Mouse (Mus musculus) intestine, embryonic 16.5 days (tissue): ENCODE results near the gene Rpia. TPM values are rescaled to one million over a fixed set of nuclear protein-coding genes. Genes with fewer than 3 reads are reported as not detected.

Source experiments
- ATAC-seq: fragments of 200-750 bp; cut with Nextera tagmentation; 2 replicates; pipeline ENCODE4 v1.8.0; 2017; ENCODE audit warnings: moderate TSS enrichment, moderate library complexity
- H3K27ac ChIP-seq: fragments of 300-500 bp; sonication (generic); 2 replicates; pipeline ENCODE4 v1.5.1; 2014; ENCODE audit warnings: mild to moderate bottlenecking, low read length
- H3K27me3 ChIP-seq: fragments of 300-500 bp; sonication (generic); replicated peaks from 2 replicates; pipeline ENCODE4 v1.6.1; 2014; ENCODE audit warnings: low read length, control low read depth, mixed read lengths; ENCODE audit not compliant: control insufficient read depth, insufficient read depth
- H3K36me3 ChIP-seq: fragments of 300-500 bp; sonication (generic); 2 replicates; pipeline ENCODE4 v1.6.1; 2014; ENCODE audit warnings: low read length, control low read depth; ENCODE audit not compliant: control insufficient read depth, insufficient read depth
- H3K4me1 ChIP-seq: fragments of 300-500 bp; sonication (generic); 2 replicates; pipeline ENCODE4 v1.6.1; 2014; ENCODE audit warnings: low read length, control low read depth, mixed read lengths; ENCODE audit not compliant: control insufficient read depth, insufficient read depth
- H3K4me2 ChIP-seq: fragments of 300-500 bp; sonication (generic); 2 replicates; pipeline ENCODE4 v1.6.1; 2014; ENCODE audit warnings: low read depth, low read length, control low read depth
- H3K4me3 ChIP-seq: fragments of 300-500 bp; sonication (generic); 2 replicates; pipeline ENCODE4 v1.5.1; 2014; ENCODE audit warnings: mild to moderate bottlenecking, low read length
- H3K9ac ChIP-seq: fragments of 300-500 bp; sonication (generic); 2 replicates; pipeline ENCODE4 v1.6.1; 2014; ENCODE audit warnings: low read depth, low read length
- H3K9me3 ChIP-seq: fragments of 300-500 bp; sonication (generic); 2 replicates; pipeline ENCODE4 v1.6.1; 2016; ENCODE audit warnings: low read length, control low read depth; ENCODE audit not compliant: control insufficient read depth
- WGBS: fragments of 180-500 bp; shearing (Covaris S2); extraction: QIAGEN DNeasy Blood & Tissue Kit; methylation state at CpG from one replicate; pipeline ENCODE4 v1.1.7; 2014; 5-methylcytosine and 5-hydroxymethylcytosine counted together
- polyA plus RNA-seq: library from polyadenylated mRNA; unstranded; fragments of >200 nt; fragmentation: Nextera tagmentation; extraction: Ambion mirVana; gene quantifications from 2 replicates; pipeline ENCODE4 v1.2.1, GENCODE M21; 2015

Rpia gene
- 4.1 and 4.7 TPM in 2 replicates for polyA plus RNA-seq

GRCm38 (mm10) chr6:70791824-70792535 lies at the start of gene Rpia:
Gene Rpia, minus strand, starts transcription at chr6:70792232.
- Histone ChIP-seq H3K9ac (peak within 1 kb of the TSS; percentile 81), H3K9me3 (no peaks in the 10 kb centered on the region), H3K27ac (peak within 1 kb of the TSS; percentile 83), H3K27me3 (no peaks in the 10 kb centered on the region), H3K36me3 (0 out of 2 replicates have a peak, but pooled peaks cover 2% of the 10 kb centered on the region), H3K4me1 (peaks cover 27% of the 10 kb centered on the region), H3K4me3 (peak within 1 kb of the TSS; percentile 73), H3K4me2 (peak within 1 kb of the TSS; percentile 67)
- under 1% methylated on average over 62 of the region's 62 CpGs for WGBS
- peak; percentile 95 for ATAC-seq

- ATAC-seq: no peak
- WGBS: 62% methylated on average over 5 of the region's 5 CpGs
- H3K36me3 ChIP-seq: no peaks in the 10 kb centered on the region
- H3K9me3 ChIP-seq: no peaks in the 10 kb centered on the region
- no peak overlapping the region for H3K27ac ChIP-seq
- H3K4me3 ChIP-seq: no peak overlapping the region
- no peak overlapping the region for H3K4me2 ChIP-seq
- 0 out of 2 replicates have a peak, but pooled peaks cover 5% of the 10 kb centered on the region for H3K4me1 ChIP-seq
- no peak overlapping the region for H3K9ac ChIP-seq
- no peaks in the 10 kb centered on the region for H3K27me3 ChIP-seq
These were observed 48.2 kb upstream of the Rpia start for GRCm38 (mm10) chr6:70840281-70840680.

- H3K4me3 ChIP-seq: no peak overlapping the region
- H3K9me3 ChIP-seq: no peaks in the 10 kb centered on the region
- H3K27me3 ChIP-seq: no peaks in the 10 kb centered on the region
- no peak overlapping the region for H3K9ac ChIP-seq
- H3K36me3 ChIP-seq: no peaks in the 10 kb centered on the region
- no peak overlapping the region for H3K27ac ChIP-seq
- ATAC-seq: peak; percentile 38; the same call in 1 of the 2 replicates
- H3K4me1 ChIP-seq: 0 out of 2 replicates have a peak, but pooled peaks cover 5% of the 10 kb centered on the region
- H3K4me2 ChIP-seq: no peak overlapping the region
- 28% methylated on average over 3 of the region's 3 CpGs for whole genome bisulfite sequencing
These were observed 46.5 kb upstream of the Rpia start for GRCm38 (mm10) chr6:70838532-70838931.

DNA sequence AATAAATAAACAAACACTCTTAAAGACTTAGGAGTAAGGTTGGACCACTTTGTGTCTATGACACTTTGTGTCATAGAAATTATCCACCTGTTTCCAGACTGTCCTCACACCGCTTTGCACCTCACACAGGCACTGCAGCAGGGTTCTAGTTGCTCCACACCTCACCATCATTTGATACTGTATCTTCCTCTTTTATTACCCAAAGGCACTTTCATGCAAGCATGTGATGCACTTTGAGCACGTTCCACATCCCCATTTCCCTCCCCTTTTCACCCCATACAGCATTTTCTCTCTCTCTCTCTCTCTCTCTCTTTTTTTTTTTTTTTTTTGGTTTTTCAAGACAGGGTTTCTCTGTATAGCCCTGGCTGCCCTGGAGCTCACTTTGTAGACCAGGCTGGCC lies 45.3 kb upstream of the Rpia start:
- Histone ChIP-seq H3K4me1 (no peaks in the 10 kb centered on the region), H3K9ac (no peak overlapping the region), H3K4me3 (no peak overlapping the region), H3K9me3 (no peaks in the 10 kb centered on the region), H3K27ac (no peak overlapping the region), H3K27me3 (no peaks in the 10 kb centered on the region), H3K4me2 (no peak overlapping the region), H3K36me3 (no peaks in the 10 kb centered on the region)
- no peak for ATAC-seq
- WGBS: 79% methylated on average over 2 of the region's 2 CpGs

GRCm38 (mm10) chr6:70831179-70831839 lies 39.3 kb upstream of the Rpia start:
- Histone ChIP-seq H3K4me1 (no peaks in the 10 kb centered on the region), H3K4me3 (no peak overlapping the region), H3K36me3 (no peaks in the 10 kb centered on the region), H3K27me3 (no peaks in the 10 kb centered on the region), H3K9me3 (no peaks in the 10 kb centered on the region), H3K27ac (no peak overlapping the region), H3K4me2 (no peak overlapping the region), H3K9ac (no peak overlapping the region)
- 50% methylated on average over 10 of the region's 10 CpGs for WGBS
- no peak for ATAC-seq

DNA sequence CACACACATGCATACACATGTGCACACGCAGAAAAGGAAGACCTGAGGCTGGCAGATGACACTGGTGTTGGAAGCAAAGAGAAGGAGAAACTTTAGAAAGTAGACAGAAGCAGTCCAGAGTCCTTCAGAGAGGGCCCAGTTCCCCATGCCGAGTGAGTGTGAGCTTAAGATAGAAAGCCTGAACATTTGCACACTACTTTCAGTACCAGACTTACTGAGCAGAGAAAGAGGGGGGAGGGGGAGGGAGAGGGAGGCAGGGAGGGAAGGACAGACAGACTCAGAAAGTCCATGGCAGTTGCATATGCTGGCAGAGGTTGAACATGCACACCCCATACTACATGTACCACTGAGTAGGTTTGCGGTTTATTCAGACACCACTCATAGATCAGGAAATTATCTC lies 38.5 kb upstream of the Rpia start:
- Histone ChIP-seq H3K27me3 (no peaks in the 10 kb centered on the region), H3K4me3 (no peak overlapping the region), H3K36me3 (no peaks in the 10 kb centered on the region), H3K4me1 (no peaks in the 10 kb centered on the region), H3K9ac (no peak overlapping the region), H3K9me3 (no peaks in the 10 kb centered on the region), H3K27ac (no peak overlapping the region), H3K4me2 (no peak overlapping the region)
- WGBS: 75% methylated on average over 3 of the region's 3 CpGs
- no peak for ATAC-seq

GRCm38 (mm10) chr6:70829451-70829850 lies 37.4 kb upstream of the Rpia start:
- 65% methylated on average over 2 of the region's 2 CpGs for WGBS
- no peaks in the 10 kb centered on the region for H3K36me3 ChIP-seq
- H3K4me2 ChIP-seq: no peak overlapping the region
- no peak for ATAC-seq
- H3K27ac ChIP-seq: no peak overlapping the region
- H3K27me3 ChIP-seq: no peaks in the 10 kb centered on the region
- no peaks in the 10 kb centered on the region for H3K4me1 ChIP-seq
- no peaks in the 10 kb centered on the region for H3K9me3 ChIP-seq
- no peak overlapping the region for H3K4me3 ChIP-seq
- H3K9ac ChIP-seq: no peak overlapping the region

DNA sequence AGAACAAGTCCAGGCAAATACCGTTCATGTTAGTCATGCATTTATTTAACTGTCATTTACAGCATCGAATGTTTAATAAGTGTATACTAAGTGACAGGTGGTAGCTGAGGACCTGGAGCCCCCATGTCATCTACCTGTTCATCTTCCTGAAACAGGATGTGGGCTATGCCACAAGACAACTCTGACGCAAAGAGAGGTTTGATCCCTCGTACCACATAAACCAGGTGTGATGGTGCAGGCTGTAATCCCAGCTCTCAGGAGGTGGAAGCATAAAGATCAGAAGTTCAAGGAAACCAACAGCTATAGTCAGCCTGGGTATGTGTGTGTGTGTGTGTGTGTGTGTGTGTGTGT lies 32.9 kb upstream of the Rpia start:
- H3K4me2 ChIP-seq: peak overlapping the region; percentile 83
- peaks cover 4% of the 10 kb centered on the region; the same call in 1 of the 2 replicates for H3K4me1 ChIP-seq
- no peaks in the 10 kb centered on the region for H3K36me3 ChIP-seq
- H3K4me3 ChIP-seq: peak overlapping the region; percentile 46
- H3K9me3 ChIP-seq: no peaks in the 10 kb centered on the region
- peak overlapping the region; percentile 62 for H3K9ac ChIP-seq
- H3K27ac ChIP-seq: peak overlapping the region; percentile 90
- no peaks in the 10 kb centered on the region for H3K27me3 ChIP-seq
- no peak; the same call in 1 of the 2 replicates for ATAC-seq
- WGBS: 38% methylated on average over 4 of the region's 4 CpGs

DNA sequence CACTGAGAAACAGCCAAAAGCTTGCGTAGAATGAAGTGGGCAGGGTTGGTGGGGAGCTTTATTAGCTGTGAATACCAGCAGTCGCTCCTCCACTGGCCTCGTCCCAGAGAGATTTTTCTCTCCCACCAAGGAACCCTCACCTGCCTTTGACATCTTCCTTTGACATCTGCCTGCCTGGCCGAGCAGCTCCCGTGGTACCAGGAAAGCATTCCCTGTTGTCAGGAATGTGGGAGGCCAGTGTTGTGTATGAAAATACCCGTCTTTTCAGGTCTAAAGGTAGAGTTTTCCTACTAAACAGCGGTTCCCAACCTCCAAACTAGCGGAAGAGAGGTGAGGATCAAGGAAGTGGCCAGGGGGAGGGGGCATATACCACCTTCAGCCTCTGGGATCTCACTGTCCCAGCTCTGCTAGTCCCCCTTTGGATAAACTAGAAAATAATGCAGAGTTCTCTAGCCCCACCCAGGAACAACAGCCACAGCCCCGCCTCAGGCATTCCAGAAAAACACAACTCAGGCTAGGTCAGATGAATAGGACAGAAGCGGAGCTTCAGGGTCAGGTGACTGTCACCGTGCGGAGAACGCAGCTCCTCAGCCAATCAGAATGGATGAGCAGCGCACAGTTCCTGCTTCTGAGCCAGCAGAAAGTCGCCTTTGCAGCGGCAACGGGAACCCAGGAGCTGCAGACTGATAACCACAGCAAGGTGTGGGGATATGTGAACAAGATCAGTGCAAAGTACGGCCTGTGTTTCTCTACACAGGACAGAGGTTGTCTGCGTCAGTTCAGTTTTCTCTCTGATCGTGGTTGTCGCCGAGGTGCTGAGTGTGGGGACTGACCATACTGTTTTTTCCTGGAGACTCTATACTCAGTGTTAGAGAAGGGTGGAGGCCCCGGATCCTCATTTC lies 32.3 kb upstream of the Rpia start:
- no peaks in the 10 kb centered on the region for H3K9me3 ChIP-seq
- H3K27me3 ChIP-seq: no peaks in the 10 kb centered on the region
- ATAC-seq: peak; percentile 96
- peak overlapping the region; percentile 83 for H3K4me2 ChIP-seq
- peak overlapping the region; percentile 90 for H3K27ac ChIP-seq
- peak overlapping the region; percentile 62 for H3K9ac ChIP-seq
- peaks cover 4% of the 10 kb centered on the region; the same call in 1 of the 2 replicates for H3K4me1 ChIP-seq
- H3K4me3 ChIP-seq: peak overlapping the region; percentile 46
- no peaks in the 10 kb centered on the region for H3K36me3 ChIP-seq
- 8% methylated on average over 23 of the region's 23 CpGs for WGBS
